Mouse (Mus musculus): ENCODE results near the gene Lrrc9.

GRCm38 (mm10) chr12:72489995-72490394 is 48.3 kb downstream of the Lrrc9 start:
- no peak for TF ChIP-seq CTCF (IDR thresholded peaks at IDR 0.05; ENCODE audit: low read depth, low read length)
- no peak for TF ChIP-seq POLR2A (IDR thresholded peaks at IDR 0.05; ENCODE audit: extremely low read depth, insufficient read depth, low read length)
